In genomic region chr4:136461761-136462085, GRCm38 (mm10) we compare ENCODE assay signal across 8 mouse cellular contexts. TPM values are rescaled to one million over a fixed set of nuclear protein-coding genes. Genes with fewer than 3 reads are reported as not detected.
A peak's percentile ranks its signal among the peaks of the same experiment; 100 is the strongest.
DNase-seq lines count a peak whose midpoint lies in the region; ATAC-seq and TF ChIP-seq lines count a peak whose summit lies in the region.

No protein-coding gene starts in this region.

- no peak for TF ChIP-seq EP300 in lung, postnatal 0 days (IDR thresholded peaks at IDR 0.05)

- H3K4me2 ChIP-seq in lung, postnatal 0 days (replicated peaks; ENCODE audit: low read depth, low read length) = peak overlapping the region; percentile 71
- peak overlapping the region; percentile 96 for H3K4me2 ChIP-seq in limb, embryonic 14.5 days (replicated peaks; ENCODE audit: low read depth, low read length, severe bottlenecking)
- peak overlapping the region; percentile 99 for H3K4me2 ChIP-seq in stomach, embryonic 16.5 days (ENCODE audit: low read depth, low read length)

- peak; percentile 63 for DNase-seq in cerebellum, adult 9-10 months
- DNase-seq in cerebellum, adult 8-10 months = no peak
- no peak for DNase-seq in lung, postnatal 0 days (ENCODE audit: low spot score)
- DNase-seq in lung, postnatal 10 days = no peak
- DNase-seq in limb, embryonic 14.5 days (ENCODE audit: low spot score) = no peak
- DNase-seq in cerebellum, postnatal 10 days = no peak
- no peak for DNase-seq in cerebellum, postnatal 25 days

- no peak for TF ChIP-seq CTCF in lung, postnatal 0 days (IDR thresholded peaks at IDR 0.05)

- no peak overlapping the region for H3K9ac ChIP-seq in lung, postnatal 0 days (replicated peaks; ENCODE audit: low read depth)
- peak overlapping the region; percentile 68; the same call in 1 of the 2 replicates for H3K9ac ChIP-seq in limb, embryonic 14.5 days (ENCODE audit: low read depth, low read length, severe bottlenecking)
- peak overlapping the region; percentile 82; the same call in 1 of the 2 replicates for H3K9ac ChIP-seq in stomach, embryonic 16.5 days (ENCODE audit: low read length)

- H3K36me3 ChIP-seq in lung, postnatal 0 days (ENCODE audit: insufficient read depth, low read length) = no peaks in the 10 kb centered on the region
- no peaks in the 10 kb centered on the region for H3K36me3 ChIP-seq in limb, embryonic 14.5 days (ENCODE audit: control insufficient read depth, insufficient read depth, low read length)
- no peaks in the 10 kb centered on the region for H3K36me3 ChIP-seq in stomach, embryonic 16.5 days (ENCODE audit: control insufficient read depth, insufficient read depth, low read length)

- ATAC-seq in lung, postnatal 0 days = peak; percentile 7
- no peak for ATAC-seq in limb, embryonic 14.5 days (ENCODE audit: low FRiP score, low read depth)
- ATAC-seq in stomach, embryonic 16.5 days (ENCODE audit: insufficient read depth, low FRiP score) = 0 out of 2 replicates have a peak, but pooled peaks have one; percentile 3

- 22% methylated on average over 6 of the region's 6 CpGs for WGBS in lung, postnatal 0 days
- WGBS in limb, embryonic 14.5 days = 15% methylated on average over 6 of the region's 6 CpGs
- 29% methylated on average over 6 of the region's 6 CpGs for WGBS in stomach, embryonic 16.5 days

- H3K4me1 ChIP-seq in lung, postnatal 0 days (ENCODE audit: insufficient read depth, low read depth, low read length) = peaks cover 6% of the 10 kb centered on the region; the same call in 1 of the 2 replicates
- peaks cover 16% of the 10 kb centered on the region for H3K4me1 ChIP-seq in limb, embryonic 14.5 days (ENCODE audit: control insufficient read depth, insufficient read depth, low read length)
- peaks cover 16% of the 10 kb centered on the region; the same call in 1 of the 2 replicates for H3K4me1 ChIP-seq in stomach, embryonic 16.5 days (ENCODE audit: control insufficient read depth, insufficient read depth, low read length)

- no peaks in the 10 kb centered on the region for H3K27me3 ChIP-seq in lung, postnatal 0 days (replicated peaks; ENCODE audit: insufficient read depth, low read length)
- H3K27me3 ChIP-seq in limb, embryonic 14.5 days (ENCODE audit: control insufficient read depth, insufficient read depth, low read length) = peaks cover 16% of the 10 kb centered on the region; the same call in 1 of the 2 replicates
- H3K27me3 ChIP-seq in stomach, embryonic 16.5 days (ENCODE audit: control insufficient read depth, insufficient read depth, low read length) = peaks cover 8% of the 10 kb centered on the region; the same call in 1 of the 2 replicates

- H3K4me3 ChIP-seq in lung, postnatal 0 days (ENCODE audit: low read depth, low read length) = peak overlapping the region; percentile 49; the same call in 1 of the 2 replicates
- H3K4me3 ChIP-seq in limb, embryonic 14.5 days (replicated peaks; ENCODE audit: low read length) = peak overlapping the region; percentile 67
- H3K4me3 ChIP-seq in stomach, embryonic 16.5 days (replicated peaks; ENCODE audit: low read length) = peak overlapping the region; percentile 69

- H3K27ac ChIP-seq in lung, postnatal 0 days (ENCODE audit: low read length) = peak overlapping the region; percentile 81
- H3K27ac ChIP-seq in limb, embryonic 14.5 days (replicated peaks; ENCODE audit: low read depth, low read length) = no peak overlapping the region
- no peak overlapping the region for H3K27ac ChIP-seq in stomach, embryonic 16.5 days (ENCODE audit: low read length)

- H3K9me3 ChIP-seq in lung, postnatal 0 days (ENCODE audit: low read length) = no peaks in the 10 kb centered on the region
- H3K9me3 ChIP-seq in limb, embryonic 14.5 days (ENCODE audit: control insufficient read depth, low read length) = no peaks in the 10 kb centered on the region
- H3K9me3 ChIP-seq in stomach, embryonic 16.5 days (replicated peaks; ENCODE audit: control insufficient read depth, low read length) = no peaks in the 10 kb centered on the region

- no peak for TF ChIP-seq POLR2A in limb, embryonic 14.5 days (IDR thresholded peaks at IDR 0.05; ENCODE audit: borderline replicate concordance, extremely low read depth, insufficient read depth, insufficient read length)

RNA-seq across cellular contexts. Expression of gene 6030445D17Rik, which starts 0.3 kb away (rescaled TPM):
- polyA plus RNA-seq in lung, postnatal 0 days (2015; fragmentation: Nextera tagmentation; extraction: Ambion mirVana) = 0.36 and 0.78 TPM in 2 replicates
- polyA plus RNA-seq in limb, embryonic 14.5 days (2012; rRNA removed) = 0.27 and 0.38 TPM in 2 replicates
- polyA plus RNA-seq in limb, embryonic 14.5 days (2014; fragmentation: Nextera tagmentation; extraction: Ambion mirVana) = 0.26 and 0.48 TPM in 2 replicates
- polyA plus RNA-seq in stomach, embryonic 16.5 days (2015; fragmentation: Nextera tagmentation; extraction: Ambion mirVana) = 0.19 and 0.21 TPM in 2 replicates

RNA-seq across cellular contexts. Expression of gene Luzp1, which starts 7.8 kb away (rescaled TPM):
- polyA plus RNA-seq in lung, postnatal 0 days (2015; fragmentation: Nextera tagmentation; extraction: Ambion mirVana) = 109 and 110 TPM in 2 replicates
- polyA plus RNA-seq in limb, embryonic 14.5 days (2012; rRNA removed) = 20.1 and 21.8 TPM in 2 replicates
- polyA plus RNA-seq in limb, embryonic 14.5 days (2014; fragmentation: Nextera tagmentation; extraction: Ambion mirVana) = 112 and 119 TPM in 2 replicates
- polyA plus RNA-seq in stomach, embryonic 16.5 days (2015; fragmentation: Nextera tagmentation; extraction: Ambion mirVana) = 88.7 and 90.1 TPM in 2 replicates

RNA-seq across cellular contexts. Expression of gene Htr1d, which starts 38.4 kb away (rescaled TPM):
- 0.10 TPM in 1 of 2 replicates, not detected in the other for polyA plus RNA-seq in lung, postnatal 0 days (2015; fragmentation: Nextera tagmentation; extraction: Ambion mirVana)
- 0.23 and 0.63 TPM in 2 replicates for polyA plus RNA-seq in limb, embryonic 14.5 days (2012; rRNA removed)
- polyA plus RNA-seq in limb, embryonic 14.5 days (2014; fragmentation: Nextera tagmentation; extraction: Ambion mirVana) = 0.25 and 0.44 TPM in 2 replicates
- 0.27 and 0.34 TPM in 2 replicates for polyA plus RNA-seq in stomach, embryonic 16.5 days (2015; fragmentation: Nextera tagmentation; extraction: Ambion mirVana)
